Mouse (Mus musculus) cerebellum, adult (tissue): ENCODE results near the gene Slc9a5.
A peak's percentile ranks its signal among the peaks of the same experiment; 100 is the strongest.

Experiments
- ATAC-seq: cut with Nextera tagmentation; 2 replicates; pipeline ENCODE4 v1.9.2; 2017; ENCODE audit warnings: mild to moderate bottlenecking, moderate library complexity, mixed read lengths; ENCODE audit not compliant: insufficient number of reproducible peaks, low FRiP score, low TSS enrichment

Gene Slc9a5

GRCm38 (mm10) chr8:105350186-105350585 lies 1.5 kb downstream of the Slc9a5 start:
- no peak for ATAC-seq

GRCm38 (mm10) chr8:105353583-105354135 lies 5.0 kb downstream of the Slc9a5 start:
- no peak for ATAC-seq

GRCm38 (mm10) chr8:105354549-105354948 lies 5.9 kb downstream of the Slc9a5 start:
- no peak for ATAC-seq

- ATAC-seq = no peak
Observed at GRCm38 (mm10) chr8:105355179-105356024, 6.8 kb downstream of the Slc9a5 start.

GRCm38 (mm10) chr8:105356681-105357080 lies 8.0 kb downstream of the Slc9a5 start:
- no peak for ATAC-seq

GRCm38 (mm10) chr8:105359208-105359607 lies 10.6 kb downstream of the Slc9a5 start:
- ATAC-seq = no peak

GRCm38 (mm10) chr8:105359646-105360045 lies 11.0 kb downstream of the Slc9a5 start:
- ATAC-seq = no peak

GRCm38 (mm10) chr8:105361751-105362702 lies 13.4 kb downstream of the Slc9a5 start:
- no peak for ATAC-seq

- no peak for ATAC-seq
Observed at GRCm38 (mm10) chr8:105367107-105367506, 18.5 kb downstream of the Slc9a5 start.

GRCm38 (mm10) chr8:105372473-105372872 lies 23.8 kb downstream of the Slc9a5 start:
- 0 out of 2 replicates have a peak, but pooled peaks have one; percentile 32 for ATAC-seq

GRCm38 (mm10) chr8:105373032-105373431 lies 24.4 kb downstream of the Slc9a5 start, which contains the start of gene Plekhg4:
Plekhg4 (plus strand) TSS chr8:105373274.
- no peak for ATAC-seq

GRCm38 (mm10) chr8:105374513-105374966 lies 25.9 kb downstream of the Slc9a5 start:
- no peak for ATAC-seq

- no peak for ATAC-seq
Observed at GRCm38 (mm10) chr8:105378673-105379072, 30.0 kb downstream of the Slc9a5 start.

- ATAC-seq = no peak
Observed at GRCm38 (mm10) chr8:105380308-105380707, 31.7 kb downstream of the Slc9a5 start.

GRCm38 (mm10) chr8:105384070-105384469 lies 35.4 kb downstream of the Slc9a5 start:
- ATAC-seq = no peak

GRCm38 (mm10) chr8:105387151-105387550 lies 38.5 kb downstream of the Slc9a5 start:
- ATAC-seq = no peak

- no peak for ATAC-seq
Observed at GRCm38 (mm10) chr8:105389096-105389495, 40.5 kb downstream of the Slc9a5 start.

- no peak for ATAC-seq
Observed at GRCm38 (mm10) chr8:105393089-105393787, 44.6 kb downstream of the Slc9a5 start.

GRCm38 (mm10) chr8:105393915-105394314 lies 45.3 kb downstream of the Slc9a5 start:
- no peak for ATAC-seq

GRCm38 (mm10) chr8:105397747-105398146 lies 49.1 kb downstream of the Slc9a5 start:
- ATAC-seq = peak; percentile 61
